Mouse (Mus musculus) heart, adult 2 months (tissue): ENCODE results near the gene Bsn.

Experiments used
- CTCF ChIP-seq: fragments of 200-600 bp; IDR thresholded peaks from 2 replicates; pipeline ENCODE4 v1.8.1; 2022; ENCODE audit warnings: antibody characterized with exemption, mild to moderate bottlenecking, moderate library complexity
- EP300 ChIP-seq: fragments of 200-500 bp; IDR thresholded peaks from 2 replicates; pipeline ENCODE4 v1.6.1; 2011; ENCODE audit warnings: low read depth, low read length, control low read depth; ENCODE audit not compliant: insufficient read depth
- POLR2A ChIP-seq: fragments of 200-500 bp; IDR thresholded peaks from 2 replicates; pipeline ENCODE4 v1.6.1; 2011; ENCODE audit warnings: mild to moderate bottlenecking, low read depth, low read length, control low read depth; ENCODE audit not compliant: insufficient read depth

DNA sequence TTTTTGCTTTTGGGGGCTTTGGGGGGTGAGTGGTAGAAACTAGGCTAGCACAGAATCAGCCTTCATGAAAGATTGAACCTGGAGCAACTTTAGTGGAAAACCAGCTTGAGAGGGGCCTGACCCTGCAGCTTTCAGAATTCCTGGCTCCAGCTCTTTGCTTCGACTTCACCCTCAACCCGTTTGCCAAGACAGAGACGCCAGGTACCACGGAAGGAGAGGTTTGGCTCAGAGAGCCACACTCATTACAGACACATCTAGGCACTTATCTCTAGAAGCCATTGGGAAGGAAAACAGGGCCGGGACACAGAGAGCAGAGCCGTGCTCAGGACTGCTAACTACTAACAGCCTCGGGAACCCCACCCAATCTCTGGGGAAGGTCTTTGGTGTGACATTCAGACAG, 32.3 kb downstream of the Bsn start:
- no peak for TF ChIP-seq CTCF
- TF ChIP-seq POLR2A = no peak
- TF ChIP-seq EP300 = no peak
